ENCODE assay signal across 21 mouse cellular contexts in the genomic region with DNA sequence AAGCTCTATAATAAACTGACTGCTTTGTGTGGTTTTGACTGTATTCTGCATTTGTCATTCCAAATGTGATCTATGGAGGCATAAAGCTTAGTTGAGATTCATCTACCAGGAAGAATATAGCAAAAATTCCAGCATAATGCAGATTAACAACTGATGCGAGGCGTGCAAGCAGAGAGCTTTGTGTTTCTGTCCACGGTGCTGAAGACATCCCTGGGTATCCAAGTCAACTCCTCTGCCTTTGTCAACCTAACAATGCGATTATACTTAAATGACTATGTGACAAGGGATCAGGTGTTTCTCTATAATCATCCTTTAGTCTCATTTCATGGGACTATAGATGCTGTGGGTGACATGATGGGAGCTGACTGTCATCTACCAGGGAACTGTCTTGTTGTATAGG.
DNase-seq lines count a peak whose midpoint lies in the region; ATAC-seq and TF ChIP-seq lines count a peak whose summit lies in the region.
"Had no signal": no experiment of that assay in that cellular context is flagged by ENCODE, and none has a peak within 500 bp of the region (broad histone marks: within the 10 kb centered on the region; RNA-seq: fewer than 3 reads in every experiment).

No protein-coding gene starts in this region.

- H3K9ac ChIP-seq in forebrain, embryonic 15.5 days (replicated peaks), result no peak overlapping the region
- H3K9ac ChIP-seq in midbrain, postnatal 0 days (replicated peaks; ENCODE audit: low read length, poor library complexity, severe bottlenecking), result no peak overlapping the region
- no peak overlapping the region for H3K9ac ChIP-seq in midbrain, embryonic 11.5 days (ENCODE audit: low read length)
- H3K9ac ChIP-seq in neural tube, embryonic 14.5 days (replicated peaks; ENCODE audit: low read depth, low read length), result no peak overlapping the region
- H3K9ac ChIP-seq: heart, embryonic 12.5 days; hindbrain, embryonic 15.5 days; liver, postnatal 0 days had no signal

- peak overlapping the region; percentile 56 for H3K27ac ChIP-seq in forebrain, embryonic 15.5 days (replicated peaks)
- H3K27ac ChIP-seq in forebrain, embryonic 10.5 days, result no peak overlapping the region
- H3K27ac ChIP-seq in midbrain, postnatal 0 days (ENCODE audit: low read depth, low read length), result peak overlapping the region; percentile 21; the same call in 1 of the 2 replicates
- H3K27ac ChIP-seq in midbrain, embryonic 11.5 days (ENCODE audit: low read depth, low read length), result no peak overlapping the region
- H3K27ac ChIP-seq in neural tube, embryonic 14.5 days (ENCODE audit: low read depth, low read length), result 0 out of 2 replicates have a peak overlapping the region, but pooled peaks have one; percentile 30
- H3K27ac ChIP-seq: hindbrain, embryonic 15.5 days had no signal

- no peak for ATAC-seq in forebrain, embryonic 15.5 days (replicated peaks)
- no peak for ATAC-seq in midbrain, postnatal 0 days (ENCODE audit: low FRiP score)
- no peak for ATAC-seq in midbrain, embryonic 11.5 days (ENCODE audit: low FRiP score)
- ATAC-seq in neural tube, embryonic 14.5 days (ENCODE audit: low read depth), result no peak
- ATAC-seq: liver, postnatal 0 days had no signal

- no peaks in the 10 kb centered on the region for H3K9me3 ChIP-seq in forebrain, embryonic 15.5 days
- no peaks in the 10 kb centered on the region for H3K9me3 ChIP-seq in forebrain, embryonic 10.5 days
- H3K9me3 ChIP-seq in midbrain, postnatal 0 days (ENCODE audit: low read length), result no peaks in the 10 kb centered on the region
- no peaks in the 10 kb centered on the region for H3K9me3 ChIP-seq in midbrain, embryonic 11.5 days (ENCODE audit: control insufficient read depth, low read length)
- H3K9me3 ChIP-seq in neural tube, embryonic 14.5 days (ENCODE audit: control insufficient read depth, low read length), result no peaks in the 10 kb centered on the region
- H3K9me3 ChIP-seq: heart, embryonic 12.5 days; hindbrain, embryonic 15.5 days; megakaryocyte, embryonic 14.5 days had no signal

- no peak for TF ChIP-seq CTCF in midbrain, postnatal 0 days (IDR thresholded peaks at IDR 0.05)

- no peak overlapping the region for H3K4me2 ChIP-seq in forebrain, embryonic 15.5 days (replicated peaks)
- H3K4me2 ChIP-seq in midbrain, postnatal 0 days (ENCODE audit: low read depth, low read length, poor library complexity, severe bottlenecking), result no peak overlapping the region
- no peak overlapping the region for H3K4me2 ChIP-seq in midbrain, embryonic 11.5 days
- H3K4me2 ChIP-seq in neural tube, embryonic 14.5 days (ENCODE audit: low read depth, low read length), result no peak overlapping the region
- H3K4me2 ChIP-seq: heart, embryonic 12.5 days; hindbrain, embryonic 15.5 days had no signal

- 54% methylated on average over 4 of the region's 4 CpGs for WGBS in forebrain, embryonic 15.5 days
- 77% methylated on average over 4 of the region's 4 CpGs for WGBS in forebrain, embryonic 10.5 days
- WGBS in midbrain, postnatal 0 days, result 44% methylated on average over 4 of the region's 4 CpGs
- 59% methylated on average over 4 of the region's 4 CpGs for WGBS in midbrain, embryonic 11.5 days
- WGBS in neural tube, embryonic 14.5 days, result 58% methylated on average over 4 of the region's 4 CpGs

- DNase-seq in forebrain, embryonic 10.5 days (ENCODE audit: extremely low spot score, low spot score), result no peak
- DNase-seq in kidney, postnatal 10 days, result peak; percentile 36
- no peak for DNase-seq in kidney, adult 11 months
- DNase-seq in midbrain, postnatal 0 days (ENCODE audit: low spot score), result no peak
- DNase-seq in midbrain, embryonic 11.5 days (ENCODE audit: low spot score, missing footprints), result no peak
- DNase-seq in thymus, postnatal 4 days, result no peak
- DNase-seq: adrenal gland, adult 8-10 months; cerebellum, adult 11 months; cerebellum, postnatal 10 days; gastrocnemius, postnatal 10 days; heart, adult 11 months; heart, postnatal 14 days; kidney, adult 9 months; liver, postnatal 0 days; thymus, postnatal 25 days had no signal

- H3K27me3 ChIP-seq in forebrain, embryonic 15.5 days, result no peaks in the 10 kb centered on the region
- no peaks in the 10 kb centered on the region for H3K27me3 ChIP-seq in forebrain, embryonic 10.5 days (ENCODE audit: poor library complexity, severe bottlenecking)
- no peaks in the 10 kb centered on the region for H3K27me3 ChIP-seq in midbrain, postnatal 0 days (ENCODE audit: insufficient read depth, low read length)
- no peaks in the 10 kb centered on the region for H3K27me3 ChIP-seq in midbrain, embryonic 11.5 days (ENCODE audit: control insufficient read depth, insufficient read depth, low read length)
- no peaks in the 10 kb centered on the region for H3K27me3 ChIP-seq in neural tube, embryonic 14.5 days (ENCODE audit: control insufficient read depth, insufficient read depth, low read length)
- H3K27me3 ChIP-seq: hindbrain, embryonic 15.5 days; megakaryocyte, embryonic 14.5 days had no signal

- no peaks in the 10 kb centered on the region for H3K36me3 ChIP-seq in forebrain, embryonic 15.5 days
- no peaks in the 10 kb centered on the region for H3K36me3 ChIP-seq in forebrain, embryonic 10.5 days (replicated peaks)
- no peaks in the 10 kb centered on the region for H3K36me3 ChIP-seq in midbrain, postnatal 0 days (ENCODE audit: insufficient read depth, low read length)
- no peaks in the 10 kb centered on the region for H3K36me3 ChIP-seq in midbrain, embryonic 11.5 days (ENCODE audit: control insufficient read depth, insufficient read depth, low read length)
- H3K36me3 ChIP-seq in neural tube, embryonic 14.5 days (ENCODE audit: control insufficient read depth, insufficient read depth, low read length), result no peaks in the 10 kb centered on the region
- H3K36me3 ChIP-seq: heart, embryonic 12.5 days; hindbrain, embryonic 15.5 days had no signal

- H3K4me3 ChIP-seq in forebrain, embryonic 15.5 days, result no peak overlapping the region
- no peak overlapping the region for H3K4me3 ChIP-seq in forebrain, embryonic 10.5 days
- H3K4me3 ChIP-seq in midbrain, postnatal 0 days (ENCODE audit: low read depth, low read length), result no peak overlapping the region
- no peak overlapping the region for H3K4me3 ChIP-seq in midbrain, embryonic 11.5 days (ENCODE audit: low read depth, low read length)
- H3K4me3 ChIP-seq in neural tube, embryonic 14.5 days (ENCODE audit: low read depth, low read length), result no peak overlapping the region
- H3K4me3 ChIP-seq: erythroblast, embryonic 14.5 days; heart, embryonic 12.5 days; hindbrain, embryonic 15.5 days; megakaryocyte, embryonic 14.5 days had no signal

- H3K4me1 ChIP-seq in forebrain, embryonic 15.5 days, result peaks cover 9% of the 10 kb centered on the region
- H3K4me1 ChIP-seq in forebrain, embryonic 10.5 days, result peaks cover 13% of the 10 kb centered on the region
- H3K4me1 ChIP-seq in midbrain, postnatal 0 days (ENCODE audit: insufficient read depth, low read length), result 0 out of 2 replicates have a peak, but pooled peaks cover 3% of the 10 kb centered on the region
- H3K4me1 ChIP-seq in midbrain, embryonic 11.5 days (ENCODE audit: control insufficient read depth, insufficient read depth, low read length), result no peaks in the 10 kb centered on the region
- no peaks in the 10 kb centered on the region for H3K4me1 ChIP-seq in neural tube, embryonic 14.5 days (ENCODE audit: control insufficient read depth, insufficient read depth, low read length)
- H3K4me1 ChIP-seq: heart, embryonic 12.5 days had no signal

Comparison
In these comparisons a context has a peak if more than half of its experiments do, and no peak if none do; other contexts are left out.
1. H3K27ac ChIP-seq: peak in forebrain, embryonic 15.5 days (single experiment), midbrain, postnatal 0 days (single experiment) and neural tube, embryonic 14.5 days (single experiment); none in forebrain, embryonic 10.5 days (single experiment) and midbrain, embryonic 11.5 days (single experiment).